Mouse (Mus musculus) liver, embryonic 15.5 days (tissue): ENCODE results near the gene Cd200r4. TPM values are rescaled to one million over a fixed set of nuclear protein-coding genes. Genes with fewer than 3 reads are reported as not detected.

Experiments
- ATAC-seq: fragments of 200-750 bp; cut with Nextera tagmentation; 2 replicates; pipeline ENCODE4 v1.8.0; 2017; ENCODE audit warnings: moderate number of reproducible peaks, mild to moderate bottlenecking, moderate library complexity; ENCODE audit not compliant: insufficient read depth
- H3K27ac ChIP-seq: fragments of 300-500 bp; sonication (generic); replicated peaks from 2 replicates; pipeline ENCODE4 v1.5.1; 2015; ENCODE audit warnings: mild to moderate bottlenecking, inconsistent platforms
- H3K27me3 ChIP-seq: fragments of 300-500 bp; sonication (generic); 2 replicates; pipeline ENCODE4 v1.6.1; 2015; ENCODE audit warnings: mild to moderate bottlenecking, inconsistent platforms
- H3K36me3 ChIP-seq: fragments of 300-500 bp; sonication (generic); replicated peaks from 2 replicates; pipeline ENCODE4 v1.6.1; 2015; ENCODE audit warnings: moderate library complexity, mild to moderate bottlenecking, inconsistent platforms
- H3K4me1 ChIP-seq: fragments of 300-500 bp; sonication (generic); replicated peaks from 2 replicates; pipeline ENCODE4 v1.6.1; 2015; ENCODE audit warnings: inconsistent platforms
- H3K4me2 ChIP-seq: fragments of 300-500 bp; sonication (generic); 2 replicates; pipeline ENCODE4 v1.6.1; 2015; ENCODE audit warnings: moderate library complexity, mild to moderate bottlenecking, inconsistent platforms
- H3K4me3 ChIP-seq: fragments of 300-500 bp; sonication (generic); replicated peaks from 2 replicates; pipeline ENCODE4 v1.5.1; 2015; ENCODE audit warnings: mild to moderate bottlenecking, inconsistent platforms
- H3K9ac ChIP-seq: fragments of 300-500 bp; sonication (generic); 2 replicates; pipeline ENCODE4 v1.6.1; 2015; ENCODE audit warnings: moderate library complexity, mild to moderate bottlenecking, inconsistent platforms
- H3K9me3 ChIP-seq: fragments of 300-500 bp; sonication (generic); replicated peaks from 2 replicates; pipeline ENCODE4 v1.6.1; 2016; ENCODE audit warnings: inconsistent platforms
- WGBS: fragments of 180-500 bp; shearing (Covaris S2); methylation state at CpG from one replicate; pipeline ENCODE4 v1.1.7; 2015; ENCODE audit warnings: mixed read lengths; ENCODE audit not compliant: insufficient replicate concordance; 5-methylcytosine and 5-hydroxymethylcytosine counted together
- polyA plus RNA-seq: library from polyadenylated mRNA; unstranded; fragments of >200 nt; fragmentation: Nextera tagmentation; extraction: Ambion mirVana; gene quantifications from 2 replicates; pipeline ENCODE4 v1.2.1, GENCODE M21; 2015

The Cd200r4 gene
- polyA plus RNA-seq, result 0.37 and 0.56 TPM in 2 replicates

- Histone ChIP-seq H3K36me3 (no peaks in the 10 kb centered on the region), H3K9me3 (no peaks in the 10 kb centered on the region), H3K27me3 (no peaks in the 10 kb centered on the region), H3K4me2 (no peak within 1 kb of the TSS), H3K9ac (no peak within 1 kb of the TSS), H3K4me3 (no peak within 1 kb of the TSS), H3K27ac (no peak within 1 kb of the TSS), H3K4me1 (no peaks in the 10 kb centered on the region)
- no peak for ATAC-seq
- WGBS, result 49% methylated on average over 3 of the region's 3 CpGs
Measured at GRCm38 (mm10) chr16:44811544-44811943, at the start of gene Cd200r4. Gene Cd200r4, plus strand, starts transcription at chr16:44811733.

- no peaks in the 10 kb centered on the region for H3K9me3 ChIP-seq
- no peak overlapping the region for H3K4me2 ChIP-seq
- no peak for ATAC-seq
- no peak overlapping the region for H3K27ac ChIP-seq
- no peak overlapping the region for H3K4me3 ChIP-seq
- WGBS, result 21% methylated on average over 1 of the region's 1 CpGs
- no peaks in the 10 kb centered on the region for H3K27me3 ChIP-seq
- H3K9ac ChIP-seq, result no peak overlapping the region
- H3K4me1 ChIP-seq, result peaks cover 12% of the 10 kb centered on the region
- H3K36me3 ChIP-seq, result no peaks in the 10 kb centered on the region
Measured at GRCm38 (mm10) chr16:44761811-44762210, 49.7 kb upstream of the Cd200r4 start.

- 12% methylated on average over 22 of the region's 22 CpGs for WGBS
- Histone ChIP-seq H3K4me3 (peak within 1 kb of the TSS; percentile 53), H3K27me3 (no peaks in the 10 kb centered on the region), H3K9ac (peak within 1 kb of the TSS; percentile 45), H3K36me3 (no peaks in the 10 kb centered on the region), H3K4me2 (peak within 1 kb of the TSS; percentile 69), H3K27ac (peak within 1 kb of the TSS; percentile 7; the same call in 1 of the 2 replicates), H3K9me3 (no peaks in the 10 kb centered on the region), H3K4me1 (peaks cover 12% of the 10 kb centered on the region)
- ATAC-seq, result peak; percentile 79
Measured at GRCm38 (mm10) chr16:44765555-44766319, 45.8 kb upstream of the Cd200r4 start, which contains the start of gene Cd200r1. Gene Cd200r1, plus strand, starts transcription at chr16:44765736.

GRCm38 (mm10) chr16:44766320-44766892 is 45.1 kb upstream of the Cd200r4 start:
- WGBS, result 21% methylated on average over 9 of the region's 9 CpGs
- Histone ChIP-seq H3K9ac (no peak overlapping the region; the same call in 1 of the 2 replicates), H3K4me1 (peaks cover 12% of the 10 kb centered on the region), H3K4me2 (peak overlapping the region; percentile 69), H3K9me3 (no peaks in the 10 kb centered on the region), H3K4me3 (peak overlapping the region; percentile 53), H3K27me3 (no peaks in the 10 kb centered on the region), H3K36me3 (no peaks in the 10 kb centered on the region), H3K27ac (no peak overlapping the region)
- ATAC-seq, result no peak

GRCm38 (mm10) chr16:44767506-44767905 is 44.0 kb upstream of the Cd200r4 start:
- H3K4me1 ChIP-seq, result peaks cover 14% of the 10 kb centered on the region
- no peaks in the 10 kb centered on the region for H3K36me3 ChIP-seq
- H3K9ac ChIP-seq, result no peak overlapping the region
- H3K9me3 ChIP-seq, result no peaks in the 10 kb centered on the region
- H3K4me3 ChIP-seq, result peak overlapping the region; percentile 53; the same call in 1 of the 2 replicates
- no peaks in the 10 kb centered on the region for H3K27me3 ChIP-seq
- 63% methylated on average over 7 of the region's 7 CpGs for WGBS
- H3K4me2 ChIP-seq, result peak overlapping the region; percentile 69
- no peak for ATAC-seq
- no peak overlapping the region for H3K27ac ChIP-seq

GRCm38 (mm10) chr16:44767967-44768366 is 43.6 kb upstream of the Cd200r4 start:
- peaks cover 15% of the 10 kb centered on the region for H3K4me1 ChIP-seq
- WGBS, result 30% methylated on average over 2 of the region's 2 CpGs
- peak overlapping the region; percentile 69; the same call in 1 of the 2 replicates for H3K4me2 ChIP-seq
- ATAC-seq, result no peak
- H3K36me3 ChIP-seq, result no peaks in the 10 kb centered on the region
- H3K27me3 ChIP-seq, result no peaks in the 10 kb centered on the region
- H3K4me3 ChIP-seq, result no peak overlapping the region
- H3K9me3 ChIP-seq, result no peaks in the 10 kb centered on the region
- no peak overlapping the region for H3K27ac ChIP-seq
- H3K9ac ChIP-seq, result no peak overlapping the region

GRCm38 (mm10) chr16:44772577-44772976 is 39.0 kb upstream of the Cd200r4 start:
- H3K4me1 ChIP-seq, result 0 out of 2 replicates have a peak, but pooled peaks cover 3% of the 10 kb centered on the region
- H3K4me2 ChIP-seq, result no peak overlapping the region
- no peaks in the 10 kb centered on the region for H3K36me3 ChIP-seq
- no peak overlapping the region for H3K27ac ChIP-seq
- H3K27me3 ChIP-seq, result no peaks in the 10 kb centered on the region
- no peaks in the 10 kb centered on the region for H3K9me3 ChIP-seq
- WGBS, result 22% methylated on average over 6 of the region's 6 CpGs
- H3K4me3 ChIP-seq, result no peak overlapping the region
- no peak for ATAC-seq
- H3K9ac ChIP-seq, result no peak overlapping the region

GRCm38 (mm10) chr16:44773673-44774072 is 37.9 kb upstream of the Cd200r4 start:
- ATAC-seq, result no peak
- Histone ChIP-seq H3K27ac (no peak overlapping the region), H3K9me3 (no peaks in the 10 kb centered on the region), H3K4me2 (no peak overlapping the region), H3K36me3 (no peaks in the 10 kb centered on the region), H3K4me1 (peaks cover 6% of the 10 kb centered on the region), H3K27me3 (no peaks in the 10 kb centered on the region), H3K4me3 (no peak overlapping the region), H3K9ac (no peak overlapping the region)
- WGBS, result 24% methylated on average over 3 of the region's 3 CpGs

- Histone ChIP-seq H3K36me3 (no peaks in the 10 kb centered on the region), H3K4me2 (no peak overlapping the region), H3K27me3 (no peaks in the 10 kb centered on the region), H3K4me1 (peaks cover 10% of the 10 kb centered on the region), H3K9ac (no peak overlapping the region), H3K9me3 (no peaks in the 10 kb centered on the region), H3K4me3 (no peak overlapping the region), H3K27ac (no peak overlapping the region)
- ATAC-seq, result no peak
- WGBS, result 76% methylated on average over 6 of the region's 6 CpGs
Measured at GRCm38 (mm10) chr16:44774201-44774600, 37.3 kb upstream of the Cd200r4 start.

GRCm38 (mm10) chr16:44778538-44779147 is 32.9 kb upstream of the Cd200r4 start:
- Histone ChIP-seq H3K9ac (no peak overlapping the region), H3K4me3 (peak overlapping the region; percentile 34), H3K4me1 (peaks cover 13% of the 10 kb centered on the region), H3K36me3 (no peaks in the 10 kb centered on the region), H3K27me3 (no peaks in the 10 kb centered on the region), H3K4me2 (peak overlapping the region; percentile 61), H3K9me3 (no peaks in the 10 kb centered on the region), H3K27ac (peak overlapping the region; percentile 45; the same call in 1 of the 2 replicates)
- 11% methylated on average over 17 of the region's 17 CpGs for WGBS
- ATAC-seq, result peak; percentile 76

GRCm38 (mm10) chr16:44779494-44779893 is 32.0 kb upstream of the Cd200r4 start:
- peak overlapping the region; percentile 61 for H3K4me2 ChIP-seq
- WGBS, result 49% methylated on average over 5 of the region's 5 CpGs
- H3K27ac ChIP-seq, result no peak overlapping the region
- peaks cover 13% of the 10 kb centered on the region for H3K4me1 ChIP-seq
- no peaks in the 10 kb centered on the region for H3K9me3 ChIP-seq
- no peaks in the 10 kb centered on the region for H3K36me3 ChIP-seq
- H3K4me3 ChIP-seq, result no peak overlapping the region
- no peak overlapping the region for H3K9ac ChIP-seq
- H3K27me3 ChIP-seq, result no peaks in the 10 kb centered on the region
- peak; percentile 40; the same call in 1 of the 2 replicates for ATAC-seq
